Mouse (Mus musculus): ENCODE measurements around the gene Wdr60. TPM values are rescaled to one million over a fixed set of nuclear protein-coding genes. Genes with fewer than 3 reads are reported as not detected.
"Not testable (repeated sequence)": the region's sequence is repeated elsewhere in the genome, so short reads cannot be mapped to it uniquely, and the experiment has no call there.

Gene Wdr60
- polyA plus RNA-seq, 1 experiment from 2014 or later: 16.6 TPM

DNA sequence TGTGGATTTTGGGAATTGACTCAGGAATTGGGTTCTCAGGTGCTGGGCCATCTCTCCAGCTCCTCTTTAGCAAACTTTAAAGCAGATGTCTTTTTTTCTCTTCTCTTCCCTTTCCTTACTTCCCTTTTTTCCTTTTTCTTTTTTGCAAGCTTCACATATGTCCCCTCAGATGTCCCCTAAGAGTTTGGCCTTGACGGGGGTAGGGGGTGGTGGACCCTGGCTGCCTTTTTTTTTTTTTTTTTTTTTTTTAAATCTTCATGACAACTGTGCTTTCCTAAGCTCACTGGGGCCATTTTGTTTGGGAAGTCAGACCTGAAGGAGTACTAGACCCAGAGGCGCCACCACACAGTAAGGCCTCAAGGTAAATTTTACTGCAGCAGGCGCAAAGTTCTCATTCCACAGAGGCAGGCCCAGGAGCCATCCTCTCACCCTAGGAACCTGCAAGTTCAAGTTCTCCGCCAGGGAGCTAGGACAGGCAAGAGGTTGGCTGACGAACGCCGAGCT, 17.4 kb upstream of the Wdr60 start:
- DNase-seq (ENCODE audit: low spot score): no peak
- Histone ChIP-seq H3K4me2 (replicated peaks; ENCODE audit: low read depth, low read length) (peak overlapping the region; percentile 64), H3K27me3 (replicated peaks; ENCODE audit: insufficient read depth, low read length) (no peaks in the 10 kb centered on the region), H3K4me1 (ENCODE audit: insufficient read depth, low read depth, low read length) (no peaks in the 10 kb centered on the region), H3K9me3 (ENCODE audit: low read length) (no peaks in the 10 kb centered on the region), H3K4me3 (ENCODE audit: low read depth, low read length) (peak overlapping the region; percentile 100), H3K36me3 (ENCODE audit: insufficient read depth, low read length) (no peaks in the 10 kb centered on the region), H3K27ac (ENCODE audit: low read length) (peak overlapping the region; percentile 98), H3K9ac (replicated peaks; ENCODE audit: low read depth) (peak overlapping the region; percentile 72)
- 2% methylated on average over 7 of the region's 7 CpGs for WGBS
- TF ChIP-seq CTCF (IDR thresholded peaks at IDR 0.05) (no peak), EP300 (IDR thresholded peaks at IDR 0.05) (no peak)
- ATAC-seq: peak; percentile 1

GRCm38 (mm10) chr12:116279181-116279580, 16.4 kb upstream of the Wdr60 start:
- no peak for DNase-seq (ENCODE audit: low spot score)
- no peak overlapping the region for H3K4me2 ChIP-seq (replicated peaks; ENCODE audit: low read depth, low read length)
- WGBS: 95% methylated on average over 2 of the region's 2 CpGs
- ATAC-seq: no peak
- no peaks in the 10 kb centered on the region for H3K9me3 ChIP-seq (ENCODE audit: low read length)
- H3K4me3 ChIP-seq (ENCODE audit: low read depth, low read length): no peak overlapping the region
- H3K27me3 ChIP-seq (replicated peaks; ENCODE audit: insufficient read depth, low read length): no peaks in the 10 kb centered on the region
- H3K36me3 ChIP-seq (ENCODE audit: insufficient read depth, low read length): no peaks in the 10 kb centered on the region
- H3K27ac ChIP-seq (ENCODE audit: low read length): no peak overlapping the region
- no peaks in the 10 kb centered on the region for H3K4me1 ChIP-seq (ENCODE audit: insufficient read depth, low read depth, low read length)
- TF ChIP-seq EP300 (IDR thresholded peaks at IDR 0.05): no peak
- TF ChIP-seq CTCF (IDR thresholded peaks at IDR 0.05): no peak
- no peak overlapping the region for H3K9ac ChIP-seq (replicated peaks; ENCODE audit: low read depth)

GRCm38 (mm10) chr12:116278541-116278940, 15.7 kb upstream of the Wdr60 start:
- H3K4me3 ChIP-seq (ENCODE audit: low read depth, low read length): no peak overlapping the region
- H3K4me1 ChIP-seq (ENCODE audit: insufficient read depth, low read depth, low read length): no peaks in the 10 kb centered on the region
- DNase-seq (ENCODE audit: low spot score): no peak
- H3K9me3 ChIP-seq (ENCODE audit: low read length): no peaks in the 10 kb centered on the region
- 85% methylated on average over 1 of the region's 1 CpGs for WGBS
- no peak for TF ChIP-seq EP300 (IDR thresholded peaks at IDR 0.05)
- no peak for TF ChIP-seq CTCF (IDR thresholded peaks at IDR 0.05)
- H3K36me3 ChIP-seq (ENCODE audit: insufficient read depth, low read length): no peaks in the 10 kb centered on the region
- no peak overlapping the region for H3K9ac ChIP-seq (replicated peaks; ENCODE audit: low read depth)
- no peak for ATAC-seq
- H3K4me2 ChIP-seq (replicated peaks; ENCODE audit: low read depth, low read length): no peak overlapping the region
- H3K27me3 ChIP-seq (replicated peaks; ENCODE audit: insufficient read depth, low read length): no peaks in the 10 kb centered on the region
- H3K27ac ChIP-seq (ENCODE audit: low read length): no peak overlapping the region

DNA sequence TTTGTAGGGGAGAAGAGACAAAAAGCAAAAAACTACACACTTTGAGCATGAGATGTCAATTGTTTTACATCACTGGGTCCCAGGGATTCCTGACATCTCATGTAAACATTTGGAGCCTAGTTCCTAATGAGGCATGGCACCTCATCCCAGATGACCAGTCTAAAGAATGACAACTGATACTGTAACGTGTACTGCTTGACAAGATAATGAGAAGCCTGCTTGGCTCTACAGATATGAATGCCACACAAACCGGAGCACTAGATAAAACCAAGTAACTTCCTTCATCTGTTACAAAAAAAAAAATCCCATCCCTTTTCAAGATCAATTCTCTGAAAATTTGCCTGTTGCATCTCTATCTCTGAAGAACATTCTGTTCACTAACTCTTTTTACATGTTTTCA, 14.1 kb upstream of the Wdr60 start:
- ATAC-seq (no peak), DNase-seq (ENCODE audit: low spot score) (no peak)
- 44% methylated on average over 2 of the region's 2 CpGs for WGBS
- no peak overlapping the region for H3K4me2 ChIP-seq (replicated peaks; ENCODE audit: low read depth, low read length)
- H3K9ac ChIP-seq (replicated peaks; ENCODE audit: low read depth): no peak overlapping the region
- no peak overlapping the region for H3K27ac ChIP-seq (ENCODE audit: low read length)
- no peak overlapping the region for H3K4me3 ChIP-seq (ENCODE audit: low read depth, low read length)
- H3K9me3 ChIP-seq (ENCODE audit: low read length): no peaks in the 10 kb centered on the region
- no peaks in the 10 kb centered on the region for H3K36me3 ChIP-seq (ENCODE audit: insufficient read depth, low read length)
- H3K4me1 ChIP-seq (ENCODE audit: insufficient read depth, low read depth, low read length): no peaks in the 10 kb centered on the region
- TF ChIP-seq CTCF (IDR thresholded peaks at IDR 0.05) (no peak), EP300 (IDR thresholded peaks at IDR 0.05) (no peak)
- no peaks in the 10 kb centered on the region for H3K27me3 ChIP-seq (replicated peaks; ENCODE audit: insufficient read depth, low read length)

DNA sequence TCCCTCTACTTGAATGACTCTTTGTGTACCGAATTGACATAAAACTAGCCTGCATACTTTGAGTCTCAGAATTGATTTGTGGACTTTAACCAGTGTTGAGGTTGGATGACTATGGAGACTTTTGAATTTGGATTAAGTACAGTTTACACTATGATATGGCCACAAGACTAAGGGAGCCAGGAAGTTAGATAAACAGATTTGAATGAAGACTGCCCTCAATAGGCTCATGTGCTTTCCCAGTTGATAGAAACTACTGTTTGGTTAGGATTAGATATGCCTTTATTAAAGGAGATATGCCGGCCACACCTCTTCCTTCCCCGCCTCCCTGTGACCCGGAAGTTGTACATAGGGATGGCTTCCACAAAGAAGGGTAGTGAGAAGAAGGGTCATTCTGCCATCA, 12.8 kb upstream of the Wdr60 start:
- Histone ChIP-seq H3K27me3 (replicated peaks; ENCODE audit: insufficient read depth, low read length) (no peaks in the 10 kb centered on the region), H3K36me3 (ENCODE audit: insufficient read depth, low read length) (no peaks in the 10 kb centered on the region), H3K9ac (replicated peaks; ENCODE audit: low read depth) (no peak overlapping the region), H3K9me3 (ENCODE audit: low read length) (no peaks in the 10 kb centered on the region), H3K27ac (ENCODE audit: low read length) (no peak overlapping the region), H3K4me3 (ENCODE audit: low read depth, low read length) (no peak overlapping the region), H3K4me1 (ENCODE audit: insufficient read depth, low read depth, low read length) (no peaks in the 10 kb centered on the region), H3K4me2 (replicated peaks; ENCODE audit: low read depth, low read length) (no peak overlapping the region)
- TF ChIP-seq EP300 (IDR thresholded peaks at IDR 0.05) (no peak), CTCF (IDR thresholded peaks at IDR 0.05) (no peak)
- DNase-seq (ENCODE audit: low spot score) (no peak), ATAC-seq (no peak)
- WGBS: 94% methylated on average over 4 of the region's 4 CpGs

- 89% methylated on average over 2 of the region's 2 CpGs for WGBS
Observed at GRCm38 (mm10) chr12:116275086-116275485, 12.3 kb upstream of the Wdr60 start, which contains the start of gene Gm11027. TSS of gene Gm11027 (plus strand) at chr12:116275386.

DNA sequence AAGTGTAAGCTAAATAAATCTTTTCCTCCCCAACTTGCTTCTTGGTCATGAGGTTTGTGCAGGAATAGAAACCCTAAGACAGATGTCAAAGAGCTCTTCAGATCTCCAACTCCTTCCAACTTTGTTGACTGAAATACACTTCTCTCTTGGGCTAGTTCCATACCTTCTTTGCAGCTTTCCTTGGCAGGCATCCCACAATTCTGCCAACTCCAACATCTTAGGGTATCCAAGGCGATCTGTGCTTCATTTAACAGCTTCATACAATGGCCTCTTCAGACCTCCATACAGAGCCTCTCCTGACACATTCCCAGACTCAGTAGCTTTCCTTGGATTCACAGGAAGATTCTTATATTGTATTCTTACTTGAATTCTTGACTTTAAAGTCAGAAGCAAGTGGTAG, 10.9 kb upstream of the Wdr60 start:
- Histone ChIP-seq H3K9me3 (ENCODE audit: low read length) (no peaks in the 10 kb centered on the region), H3K27me3 (replicated peaks; ENCODE audit: insufficient read depth, low read length) (no peaks in the 10 kb centered on the region), H3K27ac (ENCODE audit: low read length) (no peak overlapping the region), H3K4me2 (replicated peaks; ENCODE audit: low read depth, low read length) (no peak overlapping the region), H3K36me3 (ENCODE audit: insufficient read depth, low read length) (no peaks in the 10 kb centered on the region), H3K4me3 (ENCODE audit: low read depth, low read length) (no peak overlapping the region), H3K9ac (replicated peaks; ENCODE audit: low read depth) (no peak overlapping the region), H3K4me1 (ENCODE audit: insufficient read depth, low read depth, low read length) (no peaks in the 10 kb centered on the region)
- ATAC-seq (peak; percentile 53; the same call in 1 of the 2 replicates), DNase-seq (ENCODE audit: low spot score) (peak; percentile 36)
- WGBS: 33% methylated on average over 1 of the region's 1 CpGs
- TF ChIP-seq CTCF (IDR thresholded peaks at IDR 0.05) (no peak), EP300 (IDR thresholded peaks at IDR 0.05) (no peak)

More at GRCm38 (mm10) chr12:116275086-116275485, 12.3 kb upstream of the Wdr60 start, which contains the start of gene Gm11027:
- H3K27ac ChIP-seq (ENCODE audit: low read length); H3K4me2 ChIP-seq (replicated peaks; ENCODE audit: low read depth, low read length); DNase-seq (ENCODE audit: low spot score); H3K36me3 ChIP-seq (ENCODE audit: insufficient read depth, low read length); H3K4me1 ChIP-seq (ENCODE audit: insufficient read depth, low read depth, low read length); H3K4me3 ChIP-seq (ENCODE audit: low read depth, low read length); H3K27me3 ChIP-seq (replicated peaks; ENCODE audit: insufficient read depth, low read length); H3K9ac ChIP-seq (replicated peaks; ENCODE audit: low read depth); ATAC-seq; H3K9me3 ChIP-seq (ENCODE audit: low read length): not testable (repeated sequence)
